Mouse (Mus musculus) frontal cortex, postnatal 14 days (tissue): ENCODE data around the gene Washc4.

Experiments
- DNase-seq, 2 experiments: peaks; one replicate each; pipeline ENCODE4 v3.0.0; 2022; ENCODE audit warnings: low spot score in 2 of 2

The Washc4 gene

DNA sequence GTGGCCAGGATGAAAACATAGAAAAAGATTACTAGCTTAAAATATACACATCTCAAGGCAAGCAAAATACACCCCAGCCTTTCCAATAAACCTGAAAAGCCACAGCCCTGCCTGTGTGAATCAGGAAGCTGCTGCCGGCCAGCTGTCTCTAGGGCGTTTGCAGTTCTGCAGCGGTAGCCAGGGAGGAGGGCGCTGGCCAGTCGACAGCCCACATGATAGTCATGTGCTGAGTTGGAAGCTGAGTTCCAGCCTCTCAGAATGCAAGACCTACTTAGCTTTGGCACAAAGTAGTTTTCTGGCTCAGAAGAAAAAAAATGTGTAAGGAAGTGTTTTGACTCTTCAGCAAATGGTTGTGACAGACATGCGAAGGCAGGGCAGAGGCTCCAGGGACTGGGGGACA is 93.7 kb downstream of the Washc4 start:
- DNase-seq: peak; percentile 47 to 74

DNA sequence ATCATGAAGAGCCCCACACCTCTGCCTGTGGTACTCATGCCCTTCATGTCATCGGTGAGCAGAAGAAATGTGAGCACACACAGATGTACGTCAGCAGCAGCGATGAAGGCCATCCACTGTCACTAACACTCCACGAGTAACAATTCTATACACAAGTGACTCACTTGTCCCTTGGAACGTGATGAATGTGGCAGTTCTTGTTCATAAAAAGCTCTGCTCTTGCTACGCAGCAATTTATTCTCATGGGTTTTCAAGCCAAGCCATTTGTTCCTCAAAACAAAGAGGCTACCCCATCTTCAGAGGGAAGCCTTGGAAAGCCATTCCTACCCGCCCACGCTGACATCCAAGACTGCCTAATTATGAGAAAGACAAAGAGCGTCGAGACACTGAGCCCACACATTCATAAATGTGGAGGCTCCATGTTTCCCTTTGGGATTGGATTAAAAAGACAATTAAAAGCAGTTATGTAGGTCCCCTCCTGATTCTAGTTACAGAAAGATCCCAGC is 96.4 kb downstream of the Washc4 start:
- no peak for DNase-seq

DNA sequence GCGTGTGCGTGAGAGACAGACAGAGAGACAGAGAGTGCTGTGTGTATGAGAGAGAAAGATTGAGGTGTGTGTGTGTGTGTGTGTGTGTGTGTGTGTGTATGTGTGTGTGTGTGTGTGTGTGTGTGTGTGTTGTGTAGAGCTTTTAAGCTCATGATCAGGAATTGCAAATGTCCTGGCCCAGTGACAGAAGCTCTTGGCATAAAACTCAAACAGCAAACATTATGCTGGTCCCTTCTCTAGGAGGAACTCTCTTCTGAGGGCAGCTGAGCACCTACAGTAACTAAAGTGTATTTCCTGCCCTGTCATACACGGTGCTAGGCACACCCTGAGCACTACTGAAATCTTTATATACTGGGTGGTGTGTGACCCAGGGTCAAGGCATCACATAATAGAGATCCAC is 98.1 kb downstream of the Washc4 start:
- no peak for DNase-seq

DNA sequence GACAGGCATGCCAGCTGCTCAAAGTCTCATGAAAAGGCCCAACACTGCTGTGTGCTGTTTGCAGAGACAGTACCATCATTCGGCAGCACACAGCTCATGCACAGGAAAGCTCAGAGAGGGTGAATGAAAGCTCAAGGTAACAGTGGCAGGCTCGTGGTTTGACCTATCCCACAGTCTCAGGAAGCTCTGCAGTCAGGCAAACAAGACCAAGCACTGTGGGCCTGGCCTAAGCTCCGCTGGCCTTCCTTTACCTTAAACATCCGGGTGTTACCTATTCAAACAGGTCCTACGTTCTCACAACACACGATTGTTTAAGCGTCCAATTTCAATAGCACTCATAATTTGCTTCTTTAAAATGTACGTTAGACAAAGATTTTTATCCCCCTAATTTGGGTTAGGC is 100.6 kb downstream of the Washc4 start:
- DNase-seq: no peak

DNA sequence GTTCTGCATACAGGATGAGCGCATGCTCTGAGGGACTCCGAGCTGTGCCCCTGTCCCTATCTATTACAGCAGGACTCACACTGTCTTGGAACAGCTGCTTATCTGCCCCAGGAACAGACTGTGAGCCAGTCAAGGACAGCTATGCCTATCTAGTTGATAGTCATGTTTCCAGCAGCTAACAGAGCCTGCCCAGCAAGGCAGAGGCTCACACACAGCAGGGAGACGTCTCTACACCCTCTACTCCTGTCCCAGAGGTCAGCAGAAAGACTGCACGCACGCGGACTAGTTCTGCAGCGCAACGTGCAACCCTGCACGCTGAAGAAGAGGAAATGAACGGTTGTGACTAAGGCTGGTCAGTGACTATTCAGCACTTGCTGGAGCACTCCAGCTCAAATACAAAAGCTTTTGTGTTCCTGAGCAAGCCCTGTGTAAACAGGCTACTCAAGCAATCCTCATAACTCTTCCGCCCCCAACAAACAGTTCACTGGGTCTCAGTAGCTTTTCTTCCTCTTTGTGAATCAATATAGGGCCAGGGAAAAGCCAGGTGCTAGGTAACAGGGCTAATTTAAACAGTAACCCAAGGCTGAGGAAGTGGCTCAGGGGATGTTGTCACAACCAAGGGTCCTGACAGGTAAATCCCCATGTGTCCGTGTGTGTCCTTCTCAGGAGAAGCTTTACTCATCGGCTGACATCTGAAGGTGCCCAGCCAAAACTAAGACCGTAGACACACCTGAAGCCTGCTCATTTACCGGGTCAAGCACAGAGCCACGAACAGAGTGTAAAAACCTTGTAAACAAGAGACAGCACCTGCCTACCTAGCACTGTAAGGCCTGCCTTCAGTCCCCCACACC is 101.5 kb downstream of the Washc4 start:
- DNase-seq: no peak

DNA sequence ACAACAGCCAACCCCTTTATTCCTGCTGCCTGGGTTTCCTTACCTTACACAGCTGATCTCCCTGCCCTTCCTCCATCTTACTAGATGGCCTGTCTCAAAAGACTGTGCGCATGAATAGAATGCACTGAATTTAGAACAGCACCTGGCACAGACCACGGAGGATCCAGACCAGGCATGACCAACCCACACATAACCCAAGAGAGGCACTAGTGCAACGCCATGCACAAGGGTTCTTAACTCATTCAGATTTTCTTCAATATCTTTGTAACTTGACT is 102.1 kb downstream of the Washc4 start:
- no peak for DNase-seq
